Mouse (Mus musculus) left cerebral cortex, adult 2 months (tissue): ENCODE results near the gene Gm11084. TPM values are rescaled to one million over a fixed set of nuclear protein-coding genes. Genes with fewer than 3 reads are reported as not detected.
"Not testable (repeated sequence)": the region's sequence is repeated elsewhere in the genome, so short reads cannot be mapped to it uniquely, and the experiment has no call there.

Source experiments
- DNase-seq, 2 experiments: peaks; one replicate each; pipeline ENCODE4 v3.0.0; 2021 to 2022; ENCODE audit warnings: low spot score in 2 of 2, mixed read lengths in 1 of 2; ENCODE audit errors: extremely low spot score in 1 of 2
- H3K27ac ChIP-seq: fragments of 200-600 bp; 2 replicates; pipeline ENCODE4 v1.8.1; 2022
- H3K4me3 ChIP-seq: fragments of 200-600 bp; 2 replicates; pipeline ENCODE4 v1.8.1; 2022
- CTCF ChIP-seq: fragments of 200-600 bp; IDR thresholded peaks from 2 replicates; pipeline ENCODE4 v1.8.1; 2022; ENCODE audit warnings: antibody characterized with exemption, mild to moderate bottlenecking, moderate library complexity
- intact Hi-C: fragments of 180-260 bp; cut with DNase I; formaldehyde crosslinking; loops from one replicate; pipeline ENCODE4 v1.15.1; 2025
- total RNA-seq, 2 experiments: library from RNA; stranded (reverse); gene quantifications; 2 replicates each; pipeline ENCODE4 v1.2.3; 2021

The Gm11084 gene
- total RNA-seq, 2 experiments from 2014 or later, result not detected

DNA sequence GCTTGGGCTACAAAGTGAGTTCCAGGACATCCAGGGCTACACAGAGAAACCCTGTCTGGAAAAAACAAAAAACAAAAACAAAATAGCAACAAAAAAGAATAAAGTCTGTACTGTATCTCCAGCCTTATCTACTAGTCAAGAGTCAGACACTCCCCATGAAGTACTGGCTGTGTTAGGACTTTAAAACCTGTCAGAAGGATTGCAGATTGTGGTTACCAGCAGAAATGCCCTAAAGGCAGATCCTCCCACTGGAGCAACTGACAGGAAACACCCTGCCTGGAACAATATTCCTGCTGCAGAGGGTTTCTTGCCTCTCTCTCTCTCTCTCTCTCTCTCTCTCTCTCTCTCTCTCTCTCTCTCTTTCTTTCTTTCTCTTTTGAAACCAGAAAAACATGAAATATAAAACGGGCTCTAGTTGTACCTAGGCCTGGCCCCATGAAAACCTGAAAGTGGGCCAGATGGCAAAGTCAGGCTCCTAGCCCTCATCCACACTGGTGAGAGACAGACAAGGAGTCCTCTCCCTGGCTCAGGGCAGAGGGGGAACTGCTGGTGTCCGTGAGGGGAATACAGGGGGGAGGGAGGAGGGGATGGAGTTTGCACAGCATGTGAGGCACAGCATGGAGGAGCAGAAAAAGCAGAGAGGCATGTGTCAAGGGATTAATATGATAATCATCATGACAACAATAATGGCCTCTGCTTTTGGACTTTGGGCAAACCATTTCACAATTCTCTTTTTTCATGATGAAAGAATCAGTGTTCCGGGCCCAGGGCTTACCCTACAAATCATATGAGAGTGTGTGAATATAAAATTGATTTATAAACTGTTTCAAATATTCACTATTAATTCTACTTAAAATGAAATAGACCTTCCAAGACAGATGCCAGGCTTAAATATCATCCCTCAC, 19.3 kb upstream of the Gm11084 start:
- intact Hi-C loops, result loop anchor here (5.0 kb wide), 1 partner anchor 41 kb away; no protein-coding TSS in a partner anchor
- Histone ChIP-seq H3K27ac (no peak overlapping the region), H3K4me3 (no peak overlapping the region)
- DNase-seq, result no peak
- no peak for TF ChIP-seq CTCF

DNA sequence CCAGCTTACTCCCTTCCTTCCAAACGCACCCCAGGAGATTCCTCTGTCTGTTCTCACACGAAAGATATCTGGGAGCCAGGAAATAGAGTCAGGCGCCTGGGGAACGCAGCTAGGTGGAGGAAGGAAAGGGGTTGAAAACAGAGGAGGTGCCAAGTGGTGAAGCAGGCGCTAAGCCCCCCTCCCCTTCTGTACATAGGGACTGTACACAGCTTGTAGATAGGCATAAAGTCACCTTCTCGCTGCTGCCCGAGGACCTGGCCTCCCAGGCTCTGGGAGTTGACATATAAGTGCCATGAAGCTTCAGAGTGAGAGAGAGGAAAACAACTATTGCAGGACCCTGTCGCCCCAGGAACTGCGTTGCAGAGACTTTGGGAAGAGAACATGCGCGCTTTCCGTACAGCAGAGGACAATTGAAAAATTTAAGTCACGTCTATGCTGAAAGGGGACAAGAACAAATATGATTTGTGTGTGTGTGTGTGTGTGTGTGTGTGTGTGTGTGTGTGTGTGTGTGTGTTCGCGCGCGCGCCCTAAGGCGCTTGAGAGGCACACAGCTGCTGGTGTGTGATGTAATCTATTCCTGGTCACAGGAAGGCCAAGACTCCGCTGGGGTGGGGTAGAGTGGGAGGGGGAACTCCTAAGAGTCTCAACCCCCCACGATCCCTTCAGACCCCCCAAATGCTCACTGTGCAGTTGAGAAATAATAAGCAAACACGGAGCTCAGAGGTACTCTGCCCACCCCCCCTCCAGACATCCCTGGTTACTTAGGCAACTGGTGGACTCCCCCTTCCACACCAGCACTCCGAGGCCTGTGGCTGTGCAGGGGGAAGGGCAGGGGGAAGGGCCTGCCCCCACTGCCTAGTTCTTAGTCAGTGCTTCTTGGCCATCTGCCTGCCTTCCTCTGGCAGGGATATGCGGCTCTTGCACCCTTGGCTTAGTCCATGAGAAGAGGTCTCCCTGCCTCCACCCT, 17.5 kb upstream of the Gm11084 start:
- peak; percentile 16 to 39 for DNase-seq
- no peak for TF ChIP-seq CTCF
- H3K27ac ChIP-seq, result peak overlapping the region; percentile 68
- intact Hi-C loops, result no loop called here
- peak overlapping the region; percentile 38 for H3K4me3 ChIP-seq

DNA sequence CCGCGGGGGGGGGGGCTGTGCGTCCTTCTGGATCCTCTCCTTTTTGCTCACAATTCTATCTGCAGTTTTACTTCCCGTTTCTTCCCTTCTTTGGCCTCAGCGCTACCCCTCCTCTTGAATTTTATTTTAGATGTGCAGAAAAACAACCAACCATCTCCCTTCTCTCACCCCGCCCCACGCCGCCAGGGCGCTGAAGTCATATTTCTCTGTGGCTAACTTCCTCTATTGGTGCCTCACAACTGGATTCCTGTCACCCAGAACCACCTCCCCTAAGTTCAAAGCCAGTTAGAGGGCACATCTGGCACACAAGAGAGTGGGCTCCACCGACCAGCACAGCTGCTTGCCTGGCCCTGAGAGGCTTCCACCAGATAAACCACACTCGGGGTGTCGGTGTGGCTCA, 16.5 kb upstream of the Gm11084 start:
- peak overlapping the region; percentile 72 for H3K27ac ChIP-seq
- intact Hi-C loops, result no loop called here

DNA sequence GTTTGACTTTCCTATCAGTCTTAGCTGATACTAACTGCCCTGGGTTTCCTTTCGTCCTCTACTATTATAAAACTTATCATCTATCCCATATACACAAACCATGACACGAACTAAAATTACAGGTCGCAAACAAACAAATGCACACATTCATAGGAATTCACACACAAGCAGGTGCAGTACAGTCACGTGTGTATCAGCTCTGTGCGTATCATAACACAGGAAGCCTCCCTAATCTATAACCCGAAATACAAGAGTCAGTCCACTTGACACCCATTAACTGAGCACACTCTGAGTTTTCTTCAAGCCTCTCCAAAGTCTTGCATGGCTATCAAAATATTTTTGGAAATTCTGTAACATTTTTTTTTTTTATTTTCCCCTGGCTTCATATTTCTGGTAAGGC, 15.9 kb upstream of the Gm11084 start:
- no peak for TF ChIP-seq CTCF
- no peak overlapping the region for H3K27ac ChIP-seq
- no peak overlapping the region for H3K4me3 ChIP-seq
- intact Hi-C loops, result no loop called here
- DNase-seq, result no peak

More for the DNA sequence above, 16.5 kb upstream of the Gm11084 start:
- DNase-seq, result no peak
- H3K4me3 ChIP-seq, result no peak overlapping the region
- no peak for TF ChIP-seq CTCF

DNA sequence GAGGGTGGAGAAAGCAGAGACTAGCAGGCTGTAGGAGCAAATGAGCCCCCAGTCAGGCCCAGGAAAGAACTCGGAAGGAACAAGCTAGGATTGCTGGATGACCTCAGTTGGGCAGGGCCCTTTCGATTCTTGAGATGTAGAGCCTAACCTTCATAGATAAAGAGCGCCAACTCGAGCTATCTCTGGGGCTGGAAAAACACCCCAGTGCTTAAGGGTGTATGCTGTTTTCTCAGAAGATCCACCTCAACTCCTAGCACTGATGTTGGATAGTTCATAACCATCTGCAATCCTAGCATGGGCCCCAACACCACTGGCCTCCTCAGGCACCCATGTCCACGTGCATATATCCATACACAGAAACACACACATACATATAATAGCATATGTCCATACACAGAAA, 15.5 kb upstream of the Gm11084 start:
- no peak for DNase-seq
- intact Hi-C loops, result no loop called here
- TF ChIP-seq CTCF, result no peak

DNA sequence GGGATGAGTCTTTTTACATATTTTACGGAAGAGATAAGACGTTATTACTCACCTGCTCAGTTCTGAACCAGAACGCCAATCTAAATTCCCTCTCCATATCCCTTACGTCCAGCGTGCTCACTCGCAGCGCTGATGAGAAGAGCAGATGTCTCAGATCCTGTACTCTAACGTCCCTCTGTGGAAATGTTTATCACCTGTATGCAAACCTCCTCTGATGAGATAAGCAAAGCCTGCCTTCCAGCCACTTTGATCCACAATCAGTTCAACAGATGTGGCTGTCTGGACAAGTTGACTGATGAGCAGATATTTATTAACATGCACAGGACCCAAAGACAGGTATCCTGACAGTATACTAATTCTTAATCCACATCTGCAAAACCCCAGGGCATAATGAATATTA, 13.7 kb upstream of the Gm11084 start:
- intact Hi-C loops, result no loop called here
- Histone ChIP-seq H3K4me3 (no peak overlapping the region), H3K27ac (no peak overlapping the region)
- TF ChIP-seq CTCF, result no peak
- no peak for DNase-seq

More for the DNA sequence above, 15.5 kb upstream of the Gm11084 start:
- Histone ChIP-seq H3K27ac (no peak overlapping the region), H3K4me3 (no peak overlapping the region)

DNA sequence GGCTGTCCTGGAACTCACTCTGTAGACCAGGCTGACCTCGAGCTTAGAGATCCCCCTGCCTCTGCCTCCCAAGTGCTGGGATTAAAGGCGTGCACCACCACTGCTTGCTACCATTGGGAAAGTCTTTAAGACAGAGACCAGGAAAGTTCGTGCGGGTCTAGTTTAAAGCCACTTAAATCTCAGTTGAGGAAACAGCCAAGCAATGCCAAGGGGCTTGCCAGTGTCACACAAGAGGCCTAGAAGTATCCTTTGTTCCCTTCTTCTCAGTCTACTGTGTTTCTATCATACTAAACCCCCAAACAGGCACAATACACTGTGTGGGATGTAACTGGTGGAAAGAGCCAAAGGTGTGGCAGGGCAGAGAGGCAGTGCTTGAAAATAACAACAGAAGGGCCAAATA, 11.1 kb upstream of the Gm11084 start:
- no peak overlapping the region for H3K27ac ChIP-seq
- intact Hi-C loops, result no loop called here
- no peak for DNase-seq
- no peak overlapping the region for H3K4me3 ChIP-seq
- TF ChIP-seq CTCF, result no peak

DNA sequence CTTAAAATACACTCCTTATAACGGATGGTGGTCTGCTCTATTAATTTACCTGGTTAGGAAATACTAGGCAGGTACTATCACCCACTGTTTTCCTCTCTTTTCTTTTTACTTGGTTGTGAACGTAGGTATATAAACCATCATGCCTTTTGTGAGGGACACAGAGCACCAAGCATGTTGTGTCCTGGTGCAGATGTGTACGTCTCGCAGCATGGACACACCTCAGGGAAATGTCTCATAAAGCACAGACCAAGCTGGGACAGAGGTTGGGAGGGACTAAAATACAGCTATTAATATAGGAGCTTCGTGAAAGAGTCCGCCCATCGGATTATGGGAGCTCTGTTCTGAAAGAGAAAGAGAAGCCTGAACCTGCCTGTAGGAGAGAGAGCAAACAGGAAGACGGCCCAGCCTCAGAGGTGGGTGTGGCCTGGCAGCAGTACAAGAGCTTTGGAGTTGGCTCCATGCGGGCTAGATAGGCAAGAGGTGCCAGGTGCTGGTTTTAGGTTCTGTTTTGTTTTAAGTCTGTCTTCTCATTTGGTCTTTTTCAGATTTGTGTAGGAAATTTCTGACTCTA, 10.4 kb upstream of the Gm11084 start:
- DNase-seq, result no peak
- intact Hi-C loops, result no loop called here
- TF ChIP-seq CTCF, result no peak
- Histone ChIP-seq H3K4me3 (no peak overlapping the region), H3K27ac (no peak overlapping the region)

DNA sequence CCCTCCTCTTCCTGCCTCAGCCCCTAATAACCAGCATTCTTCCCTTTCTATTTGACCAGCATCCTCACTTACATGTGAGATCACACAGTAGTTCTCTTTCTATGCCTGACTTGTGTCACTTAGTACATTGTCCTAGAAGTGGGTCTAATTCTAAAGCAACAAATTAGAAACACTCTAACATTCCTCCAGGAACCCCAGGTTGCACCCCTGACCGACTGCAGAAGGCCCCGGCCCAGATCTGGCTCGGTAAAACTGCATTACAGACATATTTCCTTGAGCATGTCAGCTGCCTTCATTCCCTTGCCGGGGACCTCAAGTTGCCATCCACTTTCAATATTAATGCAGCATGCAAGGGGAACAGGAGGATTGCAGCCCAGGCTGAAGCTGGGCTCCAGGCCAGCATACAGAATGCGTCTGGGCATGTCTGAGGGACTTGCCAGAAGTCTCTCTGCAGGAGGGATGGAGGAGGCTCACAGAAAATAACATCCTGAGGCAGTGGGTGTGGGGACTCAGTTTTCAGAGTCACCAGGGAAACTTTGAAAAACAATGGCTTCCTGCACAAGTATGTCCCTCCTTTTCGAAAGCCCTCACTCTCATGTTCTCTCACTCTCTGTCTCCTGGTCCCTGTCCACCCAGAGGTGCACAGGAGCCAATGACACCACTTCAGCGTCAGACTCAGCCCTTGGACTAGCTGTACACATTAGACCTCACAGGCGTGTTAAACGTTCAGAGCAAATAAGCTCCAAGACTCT, 9.0 kb upstream of the Gm11084 start:
- no peak overlapping the region for H3K4me3 ChIP-seq
- intact Hi-C loops, result no loop called here
- DNase-seq, result peak; percentile 57 to 62
- TF ChIP-seq CTCF, result no peak
- peak overlapping the region; percentile 71 for H3K27ac ChIP-seq

DNA sequence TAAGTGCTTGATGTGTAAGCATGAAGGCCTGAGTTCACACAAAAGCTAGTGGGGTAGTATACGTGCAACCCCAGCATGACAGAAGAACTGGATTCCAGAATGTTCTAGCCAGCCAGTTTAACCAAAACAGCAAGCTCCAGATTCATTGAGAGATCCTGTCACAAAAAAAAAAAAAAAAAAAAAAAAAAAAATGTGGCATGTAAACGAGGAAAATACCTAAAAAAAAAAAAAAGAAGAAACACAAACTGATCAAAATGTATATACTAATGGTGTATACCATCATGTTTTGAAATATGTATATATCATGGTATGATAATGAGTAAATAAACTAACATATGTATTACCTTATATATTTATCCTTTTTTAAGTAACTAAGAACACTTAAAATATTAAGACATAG, 7.6 kb upstream of the Gm11084 start:
- Histone ChIP-seq H3K27ac (no peak overlapping the region), H3K4me3 (no peak overlapping the region)
- DNase-seq, result no peak
- intact Hi-C loops, result no loop called here
- no peak for TF ChIP-seq CTCF

DNA sequence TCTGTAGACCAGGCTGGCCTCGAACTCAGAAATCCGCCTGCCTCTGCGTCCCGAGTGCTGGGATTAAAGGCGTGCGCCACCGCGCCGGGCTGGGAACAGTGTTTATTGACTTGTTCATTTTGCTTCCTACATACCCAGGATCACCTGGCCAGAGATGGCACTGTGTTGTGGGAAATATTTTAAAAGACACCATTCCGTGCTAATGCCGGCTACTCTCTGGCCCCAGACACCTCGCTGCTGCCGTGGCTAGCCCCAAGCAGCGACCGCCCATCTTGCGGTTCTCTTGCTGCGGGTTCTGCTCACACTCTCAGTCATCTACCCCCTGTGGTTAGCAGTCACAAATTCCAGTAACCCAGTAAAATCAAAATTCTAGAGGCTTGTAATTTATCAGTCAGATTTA, 6.0 kb upstream of the Gm11084 start:
- no peak overlapping the region for H3K27ac ChIP-seq
- no peak for DNase-seq
- TF ChIP-seq CTCF, result no peak
- no peak overlapping the region for H3K4me3 ChIP-seq
- intact Hi-C loops, result no loop called here

DNA sequence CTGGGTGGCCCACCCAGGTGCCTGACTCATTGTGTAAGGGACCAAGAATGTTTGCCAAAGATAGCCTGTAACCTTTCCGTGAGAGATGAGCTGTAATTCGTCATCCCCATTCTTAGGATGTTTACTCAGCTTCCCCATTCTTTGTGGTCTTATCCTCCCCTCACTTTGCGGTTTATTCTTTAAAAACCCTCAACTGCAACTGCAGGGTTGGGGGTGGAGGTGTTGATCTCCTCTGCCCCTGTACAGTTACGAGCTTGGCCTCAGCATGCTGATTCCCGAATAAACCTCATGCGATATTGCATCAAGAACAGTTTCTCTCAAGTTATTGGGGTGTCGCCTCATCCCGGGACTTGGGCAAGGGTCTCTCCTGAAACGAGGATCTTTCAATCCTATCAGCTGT, 2.4 kb upstream of the Gm11084 start:
- intact Hi-C loops, DNase-seq, H3K4me3 ChIP-seq: not testable (repeated sequence)

More for the DNA sequence above, 2.4 kb upstream of the Gm11084 start:
- not testable (repeated sequence) for H3K27ac ChIP-seq
